Comparison of ENCODE assay signal across 24 mouse cellular contexts in genomic region chr17:65681516-65681915, GRCm38 (mm10). TPM values are rescaled to one million over a fixed set of nuclear protein-coding genes. Genes with fewer than 3 reads are reported as not detected.
DNase-seq lines count a peak whose midpoint lies in the region; ATAC-seq and TF ChIP-seq lines count a peak whose summit lies in the region.
"Had no signal": no experiment of that assay in that cellular context is flagged by ENCODE, and none has a peak within 500 bp of the region (broad histone marks: within the 10 kb centered on the region; RNA-seq: fewer than 3 reads in every experiment).

No protein-coding gene starts in this region.

- TF ChIP-seq CTCF in small intestine, adult 2 months (IDR thresholded peaks at IDR 0.05; ENCODE audit: extremely low read depth, insufficient read length, insufficient replicate concordance, low read depth, low read length), result no peak

- no peaks in the 10 kb centered on the region for H3K36me3 ChIP-seq in kidney, embryonic 14.5 days (ENCODE audit: control insufficient read depth, insufficient read depth, low read length)
- no peaks in the 10 kb centered on the region for H3K36me3 ChIP-seq in intestine, embryonic 14.5 days (ENCODE audit: control insufficient read depth, insufficient read depth, low read length)
- H3K36me3 ChIP-seq in small intestine, adult 2 months (ENCODE audit: control insufficient read depth, insufficient read depth, low read length), result no peaks in the 10 kb centered on the region
- H3K36me3 ChIP-seq: embryonic facial prominence, embryonic 15.5 days; forebrain, embryonic 10.5 days; heart, embryonic 13.5 days; hindbrain, embryonic 12.5 days had no signal

- no peak for ATAC-seq in kidney, embryonic 14.5 days (ENCODE audit: low FRiP score, low TSS enrichment)
- 0 out of 2 replicates have a peak, but pooled peaks have one; percentile 36 for ATAC-seq in intestine, embryonic 14.5 days (replicated peaks; ENCODE audit: low FRiP score, low TSS enrichment, low read depth)
- ATAC-seq: forebrain, embryonic 14.5 days; hindbrain, embryonic 16.5 days; inflammation-experienced regulatory T-cells, adult 6 months had no signal

- H3K27ac ChIP-seq in kidney, embryonic 14.5 days (ENCODE audit: low read depth, low read length), result no peak overlapping the region
- H3K27ac ChIP-seq in intestine, embryonic 14.5 days (ENCODE audit: low read depth), result no peak overlapping the region
- peak overlapping the region; percentile 20 for H3K27ac ChIP-seq in small intestine, adult 2 months (ENCODE audit: insufficient read depth, low read depth, low read length)
- H3K27ac ChIP-seq: embryonic facial prominence, embryonic 15.5 days; heart, embryonic 13.5 days; hindbrain, embryonic 12.5 days had no signal

- H3K4me3 ChIP-seq in kidney, embryonic 14.5 days (ENCODE audit: low read length), result no peak overlapping the region
- H3K4me3 ChIP-seq in intestine, embryonic 14.5 days (ENCODE audit: low read depth, low read length), result no peak overlapping the region
- no peak overlapping the region for H3K4me3 ChIP-seq in small intestine, adult 2 months (ENCODE audit: low read depth, low read length)
- H3K4me3 ChIP-seq: embryonic facial prominence, embryonic 15.5 days; erythroblast, embryonic 14.5 days; forebrain, embryonic 10.5 days; heart, embryonic 13.5 days; hindbrain, embryonic 12.5 days had no signal

- DNase-seq in adrenal gland, postnatal 36 days, result peak; percentile 14 to 30
- no peak for DNase-seq in adrenal gland, postnatal 10 days
- peak; percentile 0 for DNase-seq in kidney, adult 11 months
- DNase-seq in intestine, embryonic 14.5 days (ENCODE audit: low spot score), result no peak
- no peak for DNase-seq in spleen, postnatal 4 days (ENCODE audit: low spot score in 2 of 2)
- DNase-seq in layer of hippocampus, postnatal 36 days, result no peak
- DNase-seq: adrenal gland, adult 8-10 months; cerebellum, adult 18-20 months; cerebellum, adult 9-11 months; cerebellum, postnatal 36 days; embryo, embryonic 11 days; heart, postnatal 4 days had no signal

- no peak for TF ChIP-seq POLR2A in small intestine, adult 2 months (IDR thresholded peaks at IDR 0.05; ENCODE audit: low read depth, low read length)

- H3K9me3 ChIP-seq in kidney, embryonic 14.5 days (ENCODE audit: control insufficient read depth, low read length), result no peaks in the 10 kb centered on the region
- no peaks in the 10 kb centered on the region for H3K9me3 ChIP-seq in intestine, embryonic 14.5 days (ENCODE audit: control insufficient read depth, low read length)
- H3K9me3 ChIP-seq: embryonic facial prominence, embryonic 15.5 days; forebrain, embryonic 10.5 days; heart, embryonic 13.5 days; hindbrain, embryonic 12.5 days had no signal

- no peak overlapping the region for H3K9ac ChIP-seq in kidney, embryonic 14.5 days (ENCODE audit: low read depth, low read length)
- H3K9ac ChIP-seq in intestine, embryonic 14.5 days (ENCODE audit: low read length), result no peak overlapping the region
- H3K9ac ChIP-seq: embryonic facial prominence, embryonic 15.5 days; heart, embryonic 13.5 days; hindbrain, embryonic 12.5 days had no signal

- 86% methylated on average over 6 of the region's 6 CpGs for WGBS in kidney, embryonic 14.5 days
- 77% methylated on average over 6 of the region's 6 CpGs for WGBS in intestine, embryonic 14.5 days
- WGBS in small intestine, adult 2 months, result 50% methylated on average over 6 of the region's 6 CpGs

- no peaks in the 10 kb centered on the region for H3K27me3 ChIP-seq in kidney, embryonic 14.5 days (ENCODE audit: control insufficient read depth, insufficient read depth, low read length)
- no peaks in the 10 kb centered on the region for H3K27me3 ChIP-seq in intestine, embryonic 14.5 days (replicated peaks; ENCODE audit: control insufficient read depth, insufficient read depth, low read length)
- H3K27me3 ChIP-seq in small intestine, adult 2 months (ENCODE audit: control insufficient read depth, insufficient read depth, low read length), result no peaks in the 10 kb centered on the region
- H3K27me3 ChIP-seq: CH12.LX; embryonic facial prominence, embryonic 15.5 days; heart, embryonic 13.5 days; hindbrain, embryonic 12.5 days had no signal

- H3K4me1 ChIP-seq in kidney, embryonic 14.5 days (ENCODE audit: control insufficient read depth, insufficient read depth, low read length), result no peaks in the 10 kb centered on the region
- H3K4me1 ChIP-seq in intestine, embryonic 14.5 days (replicated peaks; ENCODE audit: control insufficient read depth, insufficient read depth, low read length), result no peaks in the 10 kb centered on the region
- no peaks in the 10 kb centered on the region for H3K4me1 ChIP-seq in small intestine, adult 2 months (ENCODE audit: control insufficient read depth, insufficient read depth, insufficient read length, low read length)
- H3K4me1 ChIP-seq: hindbrain, embryonic 12.5 days had no signal

- no peak overlapping the region for H3K4me2 ChIP-seq in kidney, embryonic 14.5 days (replicated peaks; ENCODE audit: low read depth, low read length)
- no peak overlapping the region for H3K4me2 ChIP-seq in intestine, embryonic 14.5 days (ENCODE audit: low read length)
- H3K4me2 ChIP-seq: embryonic facial prominence, embryonic 15.5 days; heart, embryonic 13.5 days; hindbrain, embryonic 12.5 days had no signal

RNA-seq across cellular contexts. Expression of gene Txndc2, which starts 39.5 kb away (rescaled TPM):
- 10 to 100 TPM in 1 of 2 experiments, 1 to 10 TPM in 1; 8.8 to 38.2 TPM for total RNA-seq in adrenal gland, postnatal 36 days (2021)
- total RNA-seq in adrenal gland, postnatal 10 days (2021), result 10 to 100 TPM in 1 of 2 experiments, 1 to 10 TPM in 1; 7.6 to 13.2 TPM
- polyA plus RNA-seq in kidney, embryonic 14.5 days (2014; fragmentation: Nextera tagmentation; extraction: Ambion mirVana), result not detected in 2 replicates
- polyA plus RNA-seq in intestine, embryonic 14.5 days (2014; fragmentation: Nextera tagmentation; extraction: Ambion mirVana), result not detected in 2 replicates
- not detected in 2 replicates for polyA plus RNA-seq in small intestine, adult 2 months (2012; rRNA removed)
- not detected for total RNA-seq in layer of hippocampus, postnatal 36 days (2021)
- total RNA-seq: CH12.LX; gastrocnemius, adult 8-10 months had no signal
- polyA plus RNA-seq: erythroblast, embryonic 14.5 days; forebrain, embryonic 10.5 days; heart, embryonic 13.5 days; hindbrain, embryonic 16.5 days; inflammation-experienced regulatory T-cells, adult 6 months had no signal

Comparison
In these comparisons a context has a peak if more than half of its experiments do, and no peak if none do; other contexts are left out.
1. DNase-seq: peak in adrenal gland, postnatal 36 days (2 of 2) and kidney, adult 11 months (single experiment); none in adrenal gland, postnatal 10 days (single experiment), intestine, embryonic 14.5 days (single experiment), spleen, postnatal 4 days (0 of 2) and layer of hippocampus, postnatal 36 days (0 of 2).
2. RNA of gene Txndc2, which starts 39.5 kb away (total RNA-seq): 8.8 to 38.2 TPM in adrenal gland, postnatal 36 days and 7.6 to 13.2 TPM in adrenal gland, postnatal 10 days; not detected in layer of hippocampus, postnatal 36 days; every median in the first group is over 4 times any median in the second.